Mouse (Mus musculus): ENCODE data around the gene B3gnt3. TPM values are rescaled to one million over a fixed set of nuclear protein-coding genes. Genes with fewer than 3 reads are reported as not detected.
A peak's percentile ranks its signal among the peaks of the same experiment; 100 is the strongest.

B3gnt3 gene
- polyA plus RNA-seq, 1 experiment from 2014 or later: 35.9 TPM

GRCm38 (mm10) chr8:71668220-71668975 is 33.2 kb downstream of the B3gnt3 start:
- no peak for DNase-seq (ENCODE audit: low spot score)
- no peaks in the 10 kb centered on the region for H3K9me3 ChIP-seq (ENCODE audit: control insufficient read depth, low read length)
- H3K27ac ChIP-seq (replicated peaks): no peak overlapping the region
- peaks cover 7% of the 10 kb centered on the region; the same call in 1 of the 2 replicates for H3K4me1 ChIP-seq (replicated peaks; ENCODE audit: control insufficient read depth, insufficient read depth)
- no peak overlapping the region for H3K9ac ChIP-seq (ENCODE audit: low read length)
- peak; percentile 28; the same call in 1 of the 2 replicates for ATAC-seq (ENCODE audit: low FRiP score, low TSS enrichment)
- H3K27me3 ChIP-seq (ENCODE audit: control insufficient read depth, insufficient read depth, low read length): no peaks in the 10 kb centered on the region
- no peak for TF ChIP-seq EP300 (optimal IDR thresholded peaks at IDR 0.05)
- TF ChIP-seq CTCF (IDR thresholded peaks at IDR 0.05; ENCODE audit: low read depth): no peak
- no peaks in the 10 kb centered on the region for H3K36me3 ChIP-seq (ENCODE audit: control insufficient read depth, insufficient read depth, low read length)
- H3K4me3 ChIP-seq (ENCODE audit: low read depth, low read length): no peak overlapping the region
- H3K4me2 ChIP-seq (replicated peaks; ENCODE audit: low read depth): no peak overlapping the region; the same call in 1 of the 2 replicates
- WGBS: 2% methylated on average over 20 of the region's 21 CpGs

- H3K9me3 ChIP-seq (ENCODE audit: control insufficient read depth, low read length): no peaks in the 10 kb centered on the region
- H3K4me2 ChIP-seq (replicated peaks; ENCODE audit: low read depth): no peak overlapping the region
- H3K36me3 ChIP-seq (ENCODE audit: control insufficient read depth, insufficient read depth, low read length): no peaks in the 10 kb centered on the region
- H3K9ac ChIP-seq (ENCODE audit: low read length): no peak overlapping the region
- H3K27ac ChIP-seq (replicated peaks): no peak overlapping the region
- peaks cover 7% of the 10 kb centered on the region; the same call in 1 of the 2 replicates for H3K4me1 ChIP-seq (replicated peaks; ENCODE audit: control insufficient read depth, insufficient read depth)
- no peaks in the 10 kb centered on the region for H3K27me3 ChIP-seq (ENCODE audit: control insufficient read depth, insufficient read depth, low read length)
- TF ChIP-seq EP300 (optimal IDR thresholded peaks at IDR 0.05): no peak
- no peak for TF ChIP-seq CTCF (IDR thresholded peaks at IDR 0.05; ENCODE audit: low read depth)
- 60% methylated on average over 5 of the region's 5 CpGs for WGBS
- H3K4me3 ChIP-seq (ENCODE audit: low read depth, low read length): no peak overlapping the region
- ATAC-seq (ENCODE audit: low FRiP score, low TSS enrichment) (no peak), DNase-seq (ENCODE audit: low spot score) (no peak)
Measured at GRCm38 (mm10) chr8:71667256-71667655, 34.3 kb downstream of the B3gnt3 start.

- H3K27ac ChIP-seq (replicated peaks): no peak overlapping the region
- H3K4me2 ChIP-seq (replicated peaks; ENCODE audit: low read depth): no peak overlapping the region
- H3K9ac ChIP-seq (ENCODE audit: low read length): no peak overlapping the region
- H3K4me3 ChIP-seq (ENCODE audit: low read depth, low read length): no peak overlapping the region
- 57% methylated on average over 1 of the region's 1 CpGs for WGBS
- H3K4me1 ChIP-seq (replicated peaks; ENCODE audit: control insufficient read depth, insufficient read depth): peaks cover 7% of the 10 kb centered on the region; the same call in 1 of the 2 replicates
- no peaks in the 10 kb centered on the region for H3K9me3 ChIP-seq (ENCODE audit: control insufficient read depth, low read length)
- no peak for DNase-seq (ENCODE audit: low spot score)
- no peaks in the 10 kb centered on the region for H3K36me3 ChIP-seq (ENCODE audit: control insufficient read depth, insufficient read depth, low read length)
- ATAC-seq (ENCODE audit: low FRiP score, low TSS enrichment): no peak
- TF ChIP-seq CTCF (IDR thresholded peaks at IDR 0.05; ENCODE audit: low read depth) (no peak), EP300 (optimal IDR thresholded peaks at IDR 0.05) (no peak)
- no peaks in the 10 kb centered on the region for H3K27me3 ChIP-seq (ENCODE audit: control insufficient read depth, insufficient read depth, low read length)
Measured at GRCm38 (mm10) chr8:71666855-71667254, 34.7 kb downstream of the B3gnt3 start.

GRCm38 (mm10) chr8:71665331-71666130 is 36.1 kb downstream of the B3gnt3 start:
- TF ChIP-seq EP300 (optimal IDR thresholded peaks at IDR 0.05) (no peak), CTCF (IDR thresholded peaks at IDR 0.05; ENCODE audit: low read depth) (no peak)
- Histone ChIP-seq H3K4me2 (replicated peaks; ENCODE audit: low read depth) (peak overlapping the region; percentile 44), H3K27ac (replicated peaks) (no peak overlapping the region), H3K4me3 (ENCODE audit: low read depth, low read length) (no peak overlapping the region), H3K36me3 (ENCODE audit: control insufficient read depth, insufficient read depth, low read length) (no peaks in the 10 kb centered on the region), H3K9ac (ENCODE audit: low read length) (no peak overlapping the region), H3K27me3 (ENCODE audit: control insufficient read depth, insufficient read depth, low read length) (peaks cover under 1% of the 10 kb centered on the region; the same call in 1 of the 2 replicates), H3K4me1 (replicated peaks; ENCODE audit: control insufficient read depth, insufficient read depth) (no peaks in the 10 kb centered on the region; the same call in 1 of the 2 replicates), H3K9me3 (ENCODE audit: control insufficient read depth, low read length) (no peaks in the 10 kb centered on the region)
- ATAC-seq (ENCODE audit: low FRiP score, low TSS enrichment): peak; percentile 68
- 4% methylated on average over 21 of the region's 22 CpGs for WGBS
- peak; percentile 87 for DNase-seq (ENCODE audit: low spot score)

GRCm38 (mm10) chr8:71660325-71661120 is 41.1 kb downstream of the B3gnt3 start:
- H3K4me2 ChIP-seq (replicated peaks; ENCODE audit: low read depth): no peak overlapping the region
- no peak overlapping the region for H3K27ac ChIP-seq (replicated peaks)
- ATAC-seq (ENCODE audit: low FRiP score, low TSS enrichment) (peak; percentile 36; the same call in 1 of the 2 replicates), DNase-seq (ENCODE audit: low spot score) (peak; percentile 84)
- TF ChIP-seq EP300 (optimal IDR thresholded peaks at IDR 0.05) (no peak), CTCF (IDR thresholded peaks at IDR 0.05; ENCODE audit: low read depth) (peak; percentile 98)
- no peak overlapping the region for H3K4me3 ChIP-seq (ENCODE audit: low read depth, low read length)
- H3K27me3 ChIP-seq (ENCODE audit: control insufficient read depth, insufficient read depth, low read length): peaks cover 4% of the 10 kb centered on the region; the same call in 1 of the 2 replicates
- no peaks in the 10 kb centered on the region for H3K9me3 ChIP-seq (ENCODE audit: control insufficient read depth, low read length)
- 9% methylated on average over 36 of the region's 36 CpGs for WGBS
- no peaks in the 10 kb centered on the region for H3K36me3 ChIP-seq (ENCODE audit: control insufficient read depth, insufficient read depth, low read length)
- no peak overlapping the region for H3K9ac ChIP-seq (ENCODE audit: low read length)
- no peaks in the 10 kb centered on the region for H3K4me1 ChIP-seq (replicated peaks; ENCODE audit: control insufficient read depth, insufficient read depth)

All from stomach, postnatal 0 days (tissue).